Mouse (Mus musculus): Measurements from ENCODE around the gene Mip.
"Not testable (repeated sequence)": the region's sequence is repeated elsewhere in the genome, so short reads cannot be mapped to it uniquely, and the experiment has no call there.

GRCm38 (mm10) chr10:128275374-128275773 is 49.7 kb downstream of the Mip start:
- TF ChIP-seq CTCF (IDR thresholded peaks at IDR 0.05; ENCODE audit: control insufficient read depth, insufficient read depth, insufficient read length); MYOG (IDR thresholded peaks at IDR 0.05; ENCODE audit: control insufficient read depth, extremely low read depth, insufficient read length); MYOD1 (IDR thresholded peaks at IDR 0.05; ENCODE audit: control insufficient read depth, insufficient read length, low read depth); CEBPB (IDR thresholded peaks at IDR 0.05; ENCODE audit: low read depth); MAX (IDR thresholded peaks at IDR 0.05); FOSL1 (IDR thresholded peaks at IDR 0.05; ENCODE audit: insufficient read depth, low read length, poor library complexity, severe bottlenecking): not testable (repeated sequence)

All from C2C12 (cell line).